Mouse (Mus musculus): ENCODE results near the gene Epb41l5.

DNA sequence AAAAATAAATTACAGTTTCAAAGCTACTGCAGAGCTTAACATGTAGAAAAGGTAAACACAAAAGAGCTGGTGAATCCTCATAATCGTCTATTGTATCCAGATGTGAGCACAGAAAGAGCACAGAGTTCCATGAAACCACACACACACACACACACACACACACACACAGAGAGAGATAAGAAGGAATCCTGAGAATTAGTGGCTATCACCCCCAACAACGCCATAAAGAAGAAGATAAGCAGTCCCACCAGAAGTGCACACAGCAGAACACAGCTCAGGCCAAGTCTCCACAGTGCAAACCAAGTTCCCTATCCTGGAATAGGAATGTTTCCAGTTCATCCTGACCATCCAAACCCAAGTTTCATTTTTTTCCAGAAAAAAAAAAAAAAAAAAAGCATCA, 103.6 kb downstream of the Epb41l5 start:
- TF ChIP-seq CTCF (IDR thresholded peaks at IDR 0.05; ENCODE audit: low read depth) (no peak), EP300 (IDR thresholded peaks at IDR 0.05; ENCODE audit: low read depth) (no peak)
